Mouse (Mus musculus) frontal cortex, postnatal 36 days (tissue): ENCODE results near the gene 9130213A22Rik.

ENCODE experiments used
- DNase-seq, 2 experiments: peaks; one replicate each; pipeline ENCODE4 v3.0.0; 2022; ENCODE audit warnings: low spot score in 2 of 2

9130213A22Rik gene

GRCm38 (mm10) chr11:69106842-69107241 is 15.5 kb downstream of the 9130213A22Rik start:
- DNase-seq = no peak

GRCm38 (mm10) chr11:69106299-69106698 is 16.1 kb downstream of the 9130213A22Rik start:
- no peak for DNase-seq

DNA sequence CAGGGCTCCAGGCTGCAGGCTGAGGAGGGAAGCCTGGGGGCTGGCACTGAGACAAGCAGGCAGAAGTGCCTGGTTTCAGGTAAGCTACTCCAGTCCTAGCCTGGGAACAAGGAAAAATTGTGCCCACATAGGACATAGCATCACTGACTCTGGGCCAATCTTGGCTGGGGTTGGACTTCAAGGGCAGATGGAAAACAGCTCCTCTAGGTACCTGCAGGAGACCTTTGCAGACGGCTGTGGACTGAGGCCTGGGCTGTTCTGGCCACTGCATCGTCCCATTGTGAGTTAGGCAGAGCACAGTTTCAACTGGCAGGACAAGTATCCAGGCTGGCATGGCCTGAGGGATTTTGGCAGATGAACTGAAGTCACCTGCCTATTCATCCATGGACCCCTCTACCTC is 16.6 kb downstream of the 9130213A22Rik start:
- DNase-seq = no peak

GRCm38 (mm10) chr11:69105227-69105626 is 17.2 kb downstream of the 9130213A22Rik start:
- no peak for DNase-seq

DNA sequence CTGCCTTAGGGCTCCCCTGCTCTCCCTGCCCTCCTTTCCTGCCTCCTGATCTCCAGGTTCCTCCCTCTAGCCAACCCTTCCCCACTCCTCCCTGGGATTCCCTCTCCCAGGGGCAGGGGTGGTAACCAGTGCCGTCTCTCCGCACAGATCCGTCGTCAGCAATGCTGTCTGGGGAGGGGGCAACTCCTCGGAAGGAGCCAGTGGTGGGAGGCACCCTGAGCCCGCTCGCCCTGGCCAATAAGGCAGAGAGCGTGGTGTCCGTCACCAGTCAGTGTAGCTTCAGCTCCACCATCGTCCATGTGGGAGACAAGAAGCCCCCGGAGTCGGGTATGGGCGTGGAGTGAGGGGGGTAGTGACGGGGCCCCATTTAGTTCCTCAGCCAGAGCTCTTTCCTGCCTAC is 17.9 kb downstream of the 9130213A22Rik start:
- DNase-seq = no peak

- no peak for DNase-seq
Measured at GRCm38 (mm10) chr11:69103531-69104435, 18.6 kb downstream of the 9130213A22Rik start.

DNA sequence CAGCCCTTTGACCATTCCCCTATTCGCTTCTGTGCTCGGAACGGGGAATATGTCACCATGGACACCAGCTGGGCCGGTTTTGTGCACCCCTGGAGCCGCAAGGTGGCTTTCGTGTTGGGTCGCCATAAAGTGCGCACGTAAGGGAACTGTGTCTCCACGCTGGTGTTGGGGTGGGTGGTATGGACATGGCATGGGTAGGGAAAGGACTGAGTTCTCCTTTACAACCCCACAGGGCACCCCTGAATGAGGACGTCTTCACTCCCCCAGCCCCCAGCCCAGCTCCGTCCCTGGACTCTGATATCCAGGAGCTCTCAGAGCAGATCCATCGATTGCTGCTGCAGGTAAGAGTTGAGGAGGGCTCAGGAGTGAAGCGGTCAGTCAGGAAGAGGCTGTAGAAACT is 19.3 kb downstream of the 9130213A22Rik start:
- DNase-seq = no peak

GRCm38 (mm10) chr11:69102403-69102725 is 20.0 kb downstream of the 9130213A22Rik start:
- DNase-seq = peak in 1 of 2 experiments; percentile 6

DNA sequence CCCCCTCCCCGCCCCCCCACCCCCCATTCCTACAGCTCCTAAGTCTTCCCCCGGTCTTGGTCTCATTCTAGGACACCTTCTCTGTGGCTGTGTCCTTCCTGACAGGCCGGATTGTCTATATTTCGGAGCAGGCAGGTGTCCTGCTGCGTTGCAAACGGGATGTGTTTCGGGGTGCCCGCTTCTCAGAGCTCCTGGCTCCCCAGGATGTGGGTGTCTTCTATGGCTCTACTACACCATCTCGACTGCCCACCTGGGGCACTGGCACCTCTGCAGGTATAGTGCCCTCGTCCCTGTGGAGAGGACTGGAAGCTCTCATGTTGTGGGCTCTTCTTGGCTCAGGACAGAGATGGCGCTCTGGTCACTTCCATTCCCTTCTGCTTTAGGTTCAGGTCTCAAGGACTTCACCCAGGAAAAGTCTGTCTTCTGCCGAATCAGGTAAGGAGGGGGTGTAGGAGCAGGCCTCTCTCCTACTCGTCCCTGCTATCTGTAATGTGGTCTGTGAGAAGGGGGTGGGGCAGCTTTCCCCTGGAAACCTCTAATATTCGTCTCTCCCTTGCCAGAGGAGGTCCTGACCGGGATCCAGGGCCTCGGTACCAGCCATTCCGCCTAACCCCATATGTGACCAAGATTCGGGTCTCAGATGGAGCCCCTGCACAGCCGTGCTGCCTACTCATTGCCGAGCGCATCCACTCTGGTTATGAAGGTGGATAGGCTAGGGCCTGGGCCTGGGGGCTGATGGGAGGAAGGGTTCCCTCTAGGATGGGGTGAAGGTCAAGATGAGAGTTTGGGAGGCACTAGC is 20.6 kb downstream of the 9130213A22Rik start:
- DNase-seq = peak in 1 of 2 experiments; percentile 3

DNA sequence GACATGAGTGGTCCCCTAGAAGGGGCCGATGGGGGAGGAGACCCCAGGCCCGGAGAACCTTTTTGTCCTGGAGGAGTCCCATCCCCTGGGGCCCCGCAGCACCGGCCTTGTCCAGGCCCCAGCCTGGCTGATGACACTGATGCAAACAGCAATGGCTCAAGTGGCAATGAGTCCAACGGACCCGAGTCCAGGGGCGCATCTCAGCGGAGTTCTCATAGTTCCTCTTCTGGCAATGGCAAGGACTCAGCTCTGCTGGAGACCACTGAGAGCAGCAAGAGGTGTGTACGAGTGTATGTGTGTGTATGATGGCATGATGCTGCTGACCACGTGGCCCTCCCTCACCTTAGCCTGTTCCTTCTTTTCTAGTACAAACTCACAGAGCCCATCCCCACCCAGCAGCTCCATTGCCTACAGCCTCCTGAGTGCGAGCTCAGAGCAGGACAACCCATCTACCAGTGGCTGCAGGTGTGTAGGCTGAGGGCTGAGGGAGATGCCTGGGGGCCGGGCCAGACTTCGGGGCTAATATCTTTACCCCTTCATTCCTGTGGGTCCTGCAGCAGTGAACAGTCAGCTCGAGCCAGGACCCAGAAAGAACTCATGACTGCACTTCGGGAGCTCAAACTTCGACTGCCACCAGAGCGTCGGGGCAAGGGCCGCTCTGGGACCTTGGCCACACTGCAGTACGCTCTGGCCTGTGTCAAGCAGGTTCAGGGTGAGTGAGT is 21.6 kb downstream of the 9130213A22Rik start:
- DNase-seq = no peak

DNA sequence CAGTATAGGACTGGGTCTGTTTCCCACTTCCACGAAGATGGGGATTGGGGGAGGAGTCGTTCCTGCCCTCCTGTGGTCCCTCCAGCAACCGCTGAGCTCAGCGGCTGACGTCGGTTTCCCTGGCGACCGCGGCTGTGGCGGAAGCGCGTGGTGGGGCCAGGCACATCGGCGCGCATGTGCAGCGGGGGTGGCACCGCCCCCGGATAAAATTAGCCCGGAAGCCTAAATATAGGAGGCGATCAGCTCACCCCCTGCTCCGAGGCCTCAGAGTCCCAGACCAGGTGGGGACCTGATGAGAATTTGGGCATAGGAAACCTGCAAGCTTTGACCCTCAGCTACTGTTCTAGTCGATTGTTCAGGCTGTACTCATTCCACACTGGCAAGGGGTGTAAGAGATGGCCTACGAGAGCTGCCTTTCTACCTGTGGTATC is 22.5 kb downstream of the 9130213A22Rik start:
- peak; percentile 93 to 95 for DNase-seq

- DNase-seq = peak in 1 of 2 experiments; percentile 53
Measured at GRCm38 (mm10) chr11:69099177-69099914, 23.0 kb downstream of the 9130213A22Rik start.

DNA sequence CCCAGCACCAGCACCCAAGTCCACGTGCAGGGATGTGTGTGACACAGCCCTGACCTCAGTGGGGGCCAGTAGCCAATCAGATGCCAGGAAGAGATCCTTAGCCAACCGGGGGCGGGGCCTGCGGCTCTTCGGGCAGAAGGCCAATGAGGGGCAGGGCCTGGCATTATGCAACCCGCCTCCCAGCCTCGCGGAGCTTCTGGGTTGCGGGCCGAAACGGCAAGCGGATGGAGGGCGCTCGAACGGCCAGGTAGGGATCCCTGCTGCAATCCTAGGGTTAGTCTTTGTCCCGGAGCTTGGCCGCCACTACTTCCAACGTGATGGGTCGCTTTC is 23.7 kb downstream of the 9130213A22Rik start:
- peak; percentile 97 to 98 for DNase-seq

DNA sequence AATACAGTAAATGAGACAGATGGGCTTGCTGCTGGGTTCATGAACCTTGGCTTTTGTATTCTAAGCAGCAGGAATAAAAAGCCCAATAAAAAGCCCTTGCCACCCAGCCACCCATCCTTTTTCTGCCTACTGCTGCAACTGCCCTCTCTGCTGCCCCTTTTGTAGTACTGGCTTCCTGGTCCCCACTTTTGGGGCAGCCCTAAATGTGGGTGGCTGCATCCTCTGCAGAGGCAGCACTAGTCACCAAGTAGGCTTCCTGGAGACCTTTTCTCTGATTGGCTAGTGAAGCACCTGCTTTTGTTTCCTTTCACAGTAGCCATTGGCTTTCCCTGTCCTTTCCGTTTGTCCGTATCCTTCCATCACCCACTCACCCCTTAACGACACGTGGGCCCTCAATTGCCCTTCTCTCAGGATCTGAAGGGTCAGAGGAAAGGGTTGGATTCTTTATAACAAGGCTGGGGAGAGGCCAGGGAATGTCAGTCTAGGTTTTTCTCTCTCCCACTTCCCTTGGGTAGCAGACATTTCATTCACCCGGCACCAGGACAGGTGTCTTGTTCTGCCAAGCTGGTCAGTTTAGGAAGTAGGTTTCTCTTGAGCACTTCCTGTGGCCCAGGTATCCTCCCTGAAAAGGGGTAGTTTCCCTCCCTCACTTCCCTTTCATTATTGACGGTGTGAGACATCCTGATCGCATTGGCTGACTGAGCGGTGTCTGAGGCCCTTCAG is 24.2 kb downstream of the 9130213A22Rik start:
- DNase-seq = no peak

DNA sequence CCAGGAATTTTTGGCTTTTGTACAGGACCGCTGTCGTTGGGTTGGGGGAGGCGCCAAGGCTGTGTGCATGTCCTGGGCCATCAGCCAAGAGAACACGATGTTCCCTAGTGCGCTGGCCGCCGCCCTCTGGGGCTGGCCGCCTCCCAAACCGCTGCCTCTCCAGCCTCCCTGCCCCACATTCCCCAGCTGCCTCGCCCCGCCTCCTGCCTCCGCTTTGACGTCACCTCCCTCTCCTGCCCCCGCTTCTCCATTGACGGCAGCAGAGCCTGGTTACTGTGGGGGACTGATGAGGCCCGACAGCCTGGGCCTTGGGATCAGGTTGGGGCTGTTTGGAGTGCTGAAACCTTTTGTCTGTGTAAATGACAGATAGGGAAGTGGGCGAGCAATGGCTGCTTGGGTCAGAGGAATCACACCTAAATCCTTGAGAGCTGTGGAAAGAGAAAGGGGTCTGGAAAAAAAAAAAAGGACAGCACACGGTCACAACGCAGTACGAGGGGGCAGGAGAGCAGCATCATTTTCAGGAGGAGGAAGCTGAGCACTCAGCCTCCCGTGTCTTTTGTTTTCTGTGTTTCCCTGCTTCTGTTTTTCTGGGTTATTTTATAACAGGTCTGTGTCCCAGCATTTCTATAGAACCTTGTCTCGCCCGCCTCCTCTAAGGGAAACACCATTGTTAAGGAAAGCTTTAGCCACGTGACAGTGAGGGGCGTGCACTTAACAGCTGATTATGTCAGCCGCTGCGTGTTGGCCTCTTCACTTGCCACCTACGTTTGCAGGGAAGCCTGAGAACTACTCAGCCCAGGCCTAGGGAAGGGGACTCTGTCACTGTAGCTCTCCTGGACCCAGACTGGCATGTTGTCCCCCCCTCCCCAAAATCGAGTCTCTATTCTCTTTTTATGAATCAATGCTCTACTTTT is 25.1 kb downstream of the 9130213A22Rik start:
- DNase-seq = peak; percentile 97 to 99

DNA sequence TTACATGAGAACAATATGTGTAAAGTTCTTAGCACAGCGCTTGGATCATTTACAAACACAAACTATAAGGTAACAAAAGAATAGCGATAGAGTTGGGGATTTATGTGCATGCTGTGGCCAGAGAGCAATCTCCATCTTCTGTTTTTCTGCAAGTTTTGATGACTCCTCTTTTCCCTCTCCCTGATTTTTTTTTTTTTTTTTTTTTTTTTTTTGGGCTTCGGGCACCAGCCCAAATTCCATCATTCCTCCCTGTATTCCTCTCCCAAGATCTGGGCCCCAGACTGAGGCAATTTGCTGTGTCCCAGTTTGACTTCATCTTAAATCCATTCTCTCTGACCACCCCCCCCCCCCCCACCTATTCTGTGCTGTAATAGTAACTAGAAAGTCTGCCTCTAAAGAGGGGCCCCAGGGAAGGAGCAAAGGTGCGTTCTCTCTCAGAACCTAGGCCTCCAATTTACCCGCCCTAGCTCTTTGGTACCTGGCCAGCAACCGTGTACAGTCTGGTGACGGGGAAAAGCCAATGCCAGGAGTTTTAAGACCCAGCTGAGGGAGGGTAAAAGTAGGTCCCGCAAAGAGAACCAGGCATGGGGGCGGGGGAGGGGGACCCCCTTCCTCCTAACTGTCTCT is 25.9 kb downstream of the 9130213A22Rik start:
- no peak for DNase-seq

DNA sequence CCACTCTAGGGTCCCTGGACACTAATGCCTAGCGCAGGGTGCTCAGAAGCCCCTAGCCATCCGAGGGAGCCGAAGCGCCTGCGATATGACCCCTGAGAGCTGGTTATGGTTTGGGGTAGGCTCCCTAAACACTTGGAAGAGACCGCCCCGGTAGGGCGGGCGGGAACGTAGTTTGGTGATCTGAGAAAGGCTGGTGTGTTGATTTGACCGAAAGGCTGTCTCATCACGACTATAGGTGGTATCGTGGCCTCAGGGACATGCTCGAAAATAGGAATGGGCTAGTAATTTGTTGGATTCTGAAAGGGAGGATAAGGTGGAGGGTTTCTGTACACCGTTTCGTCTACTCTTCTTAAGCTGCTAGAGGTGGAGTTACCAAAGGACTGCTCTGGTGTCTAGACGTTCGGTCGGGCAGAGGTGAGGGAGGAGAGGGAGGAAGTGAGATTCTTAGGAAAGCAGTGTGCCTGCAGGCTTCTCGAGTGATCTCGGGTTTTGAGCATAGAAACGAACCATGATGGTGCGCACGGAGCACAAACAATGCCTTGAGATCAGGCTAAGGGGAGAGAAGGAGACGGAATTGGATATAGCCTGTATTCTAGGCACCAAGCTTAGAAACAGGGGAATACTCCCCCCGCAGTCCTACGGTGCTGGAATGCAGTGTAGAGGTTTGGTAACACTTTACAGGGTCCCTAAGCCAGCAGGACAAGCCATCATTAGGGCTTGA is 26.7 kb downstream of the 9130213A22Rik start:
- DNase-seq = peak in 1 of 2 experiments; percentile 41

GRCm38 (mm10) chr11:69094697-69095429 is 27.5 kb downstream of the 9130213A22Rik start, which contains the start of gene Per1:
Gene Per1, plus strand, starts transcription at chr11:69095217.
- peak; percentile 100 for DNase-seq
